1 mouse cellular context compared by ENCODE assay signal in the genomic region with DNA sequence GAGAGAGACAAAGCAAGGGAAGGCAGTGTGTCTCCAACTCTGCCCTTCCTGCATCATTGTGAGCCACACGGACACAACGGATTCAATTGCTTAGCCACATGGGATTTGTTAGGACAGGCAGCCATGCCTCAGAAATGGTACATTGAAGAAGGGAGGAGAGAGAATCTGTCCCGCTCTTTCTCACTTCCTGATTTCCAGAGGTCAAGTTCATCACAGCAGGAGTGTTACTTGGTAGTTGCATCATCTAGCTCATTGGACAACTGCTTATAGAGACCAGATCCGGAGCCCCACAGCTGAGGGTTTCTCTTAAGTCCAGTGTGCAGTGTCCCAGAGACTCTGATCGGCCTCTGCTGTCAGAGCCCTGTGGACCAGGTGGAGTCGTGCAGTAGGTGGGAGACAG.
TF ChIP-seq lines count a peak whose summit lies in the region.

No protein-coding gene starts in this region.

TF ChIP-seq in CH12.LX, 34 proteins besides CTCF, POLR2A, EP300 and RAD21 (continued from another document):
- TF ChIP-seq SMC3 (IDR thresholded peaks at IDR 0.05; ENCODE audit: low read depth, low read length) (no peak), HCFC1 (IDR thresholded peaks at IDR 0.05; ENCODE audit: low read depth, low read length) (peak; percentile 19; the same call in 1 of the 2 replicates), RCOR1 (conservative IDR thresholded peaks at IDR 0.05; ENCODE audit: low read depth, low read length) (no peak), USF2 (conservative IDR thresholded peaks at IDR 0.05; ENCODE audit: low read depth, low read length) (no peak), E2F4 (IDR thresholded peaks at IDR 0.05; ENCODE audit: insufficient replicate concordance, low read depth, low read length) (no peak), ZC3H11A (IDR thresholded peaks at IDR 0.05; ENCODE audit: low read depth, low read length) (no peak), NRF1 (IDR thresholded peaks at IDR 0.05; ENCODE audit: low read depth, low read length) (no peak), MXI1 (IDR thresholded peaks at IDR 0.05; ENCODE audit: low read depth, low read length) (peak; percentile 56; the same call in 1 of the 2 replicates), UBTF (IDR thresholded peaks at IDR 0.05; ENCODE audit: low read depth, low read length) (no peak), JUND (conservative IDR thresholded peaks at IDR 0.05; ENCODE audit: low read depth, low read length) (no peak), MAZ (IDR thresholded peaks at IDR 0.05; ENCODE audit: low read depth, low read length) (no peak), PAX5 (IDR thresholded peaks at IDR 0.05; ENCODE audit: low read length) (no peak), MEF2A (IDR thresholded peaks at IDR 0.05; ENCODE audit: borderline replicate concordance, low read depth, low read length) (no peak), ZMIZ1 (IDR thresholded peaks at IDR 0.05; ENCODE audit: low read depth, low read length) (0 out of 2 replicates have a peak, but pooled peaks have one; percentile 21), KAT2A (IDR thresholded peaks at IDR 0.05; ENCODE audit: insufficient replicate concordance, low read length) (no peak), BHLHE40 (IDR thresholded peaks at IDR 0.05; ENCODE audit: low read depth, low read length) (no peak), MAFK (IDR thresholded peaks at IDR 0.05; ENCODE audit: insufficient replicate concordance, low read length) (no peak), USF1 (IDR thresholded peaks at IDR 0.05; ENCODE audit: low read depth, low read length) (no peak), CHD1 (IDR thresholded peaks at IDR 0.05; ENCODE audit: low read depth, low read length) (no peak)
TF ChIP-seq in CH12.LX: peak in this region for 10.
